Mouse (Mus musculus): ENCODE data around the gene Hs3st3b1.

- TF ChIP-seq CTCF (IDR thresholded peaks at IDR 0.05; ENCODE audit: control insufficient read depth, insufficient read depth, low read length) (no peak), POLR2A (IDR thresholded peaks at IDR 0.05; ENCODE audit: borderline replicate concordance, control insufficient read depth, low read depth, low read length) (no peak)
Measured at GRCm38 (mm10) chr11:63965437-63965836, 43.3 kb upstream of the Hs3st3b1 start.

All from bone marrow, adult 2 months (tissue).